ENCODE assay signal across 8 mouse cellular contexts in genomic region chrX:150458766-150459350, GRCm38 (mm10). TPM values are rescaled to one million over a fixed set of nuclear protein-coding genes. Genes with fewer than 3 reads are reported as not detected.
A peak's percentile ranks its signal among the peaks of the same experiment; 100 is the strongest.
DNase-seq lines count a peak whose midpoint lies in the region; ATAC-seq lines count a peak whose summit lies in the region.

TSS of gene Tmem29 (minus strand) at chrX:150459154.

- H3K4me2 ChIP-seq in hindbrain, embryonic 12.5 days (replicated peaks) = peak within 1 kb of the TSS; percentile 49

- no peaks in the 10 kb centered on the region for H3K9me3 ChIP-seq in hindbrain, embryonic 12.5 days (replicated peaks)

- peak; percentile 89 for DNase-seq in MN1 (ENCODE audit: low spot score)
- DNase-seq in cerebellum, adult 9-11 months = peak; percentile 93
- DNase-seq in frontal cortex, postnatal 10 days (ENCODE audit: low spot score in 2 of 2) = peak; percentile 76 to 89
- peak; percentile 80 to 96 for DNase-seq in layer of hippocampus, postnatal 14 days (ENCODE audit: low spot score in 2 of 2)
- DNase-seq in lung, postnatal 14 days = peak; percentile 86
- DNase-seq in retina, adult 2 months (ENCODE audit: low read depth, low spot score) = peak; percentile 91
- DNase-seq in thymus, postnatal 36 days = peak; percentile 77 to 88

- ATAC-seq in hindbrain, embryonic 12.5 days (ENCODE audit: low FRiP score) = peak; percentile 97

- 4% methylated on average over 30 of the region's 30 CpGs for WGBS in hindbrain, embryonic 12.5 days

- H3K9ac ChIP-seq in hindbrain, embryonic 12.5 days = peak within 1 kb of the TSS; percentile 51

- peak within 1 kb of the TSS; percentile 38 for H3K4me3 ChIP-seq in hindbrain, embryonic 12.5 days

- H3K27me3 ChIP-seq in hindbrain, embryonic 12.5 days = no peaks in the 10 kb centered on the region

- H3K27ac ChIP-seq in hindbrain, embryonic 12.5 days = peak within 1 kb of the TSS; percentile 74

- H3K36me3 ChIP-seq in hindbrain, embryonic 12.5 days = no peaks in the 10 kb centered on the region

- H3K4me1 ChIP-seq in hindbrain, embryonic 12.5 days = no peaks in the 10 kb centered on the region; the same call in 1 of the 2 replicates

RNA-seq across cellular contexts. Expression of gene Tmem29, which starts in this region (rescaled TPM):
- polyA plus RNA-seq in hindbrain, embryonic 12.5 days (2016; fragmentation: Nextera tagmentation; extraction: Ambion mirVana) = 44.8 and 45.4 TPM in 2 replicates
- total RNA-seq in layer of hippocampus, postnatal 14 days (2021) = 10 to 100 TPM; 49.8 to 54.4 TPM

Comparison
In these comparisons a context has a peak if more than half of its experiments do, and no peak if none do; other contexts are left out.
1. Peak in every context shown above with its lines: DNase-seq, ATAC-seq, H3K4me3 ChIP-seq and H3K27ac ChIP-seq.